Mouse (Mus musculus) small intestine, adult 2 months (tissue): ENCODE results near the gene Gm5431. TPM values are rescaled to one million over a fixed set of nuclear protein-coding genes. Genes with fewer than 3 reads are reported as not detected.

Experiments
- H3K27ac ChIP-seq: fragments of 200-500 bp; 2 replicates; pipeline ENCODE4 v1.5.1; 2012; ENCODE audit warnings: low read depth, low read length, control low read depth, inconsistent platforms; ENCODE audit not compliant: insufficient read depth
- H3K27me3 ChIP-seq: fragments of 200-500 bp; 2 replicates; pipeline ENCODE4 v1.6.1; 2012; ENCODE audit warnings: mild to moderate bottlenecking, moderate library complexity, low read length, inconsistent platforms; ENCODE audit not compliant: control insufficient read depth, insufficient read depth
- H3K36me3 ChIP-seq: fragments of 200-500 bp; 2 replicates; pipeline ENCODE4 v1.6.1; 2012; ENCODE audit warnings: mild to moderate bottlenecking, low read length, control low read depth, inconsistent platforms; ENCODE audit not compliant: control insufficient read depth, insufficient read depth
- H3K4me1 ChIP-seq: fragments of 200-500 bp; 2 replicates; pipeline ENCODE4 v1.6.1; 2012; ENCODE audit warnings: low read length, inconsistent platforms, mixed read lengths; ENCODE audit not compliant: control insufficient read depth, insufficient read depth, insufficient read length
- H3K4me3 ChIP-seq: fragments of 200-500 bp; 2 replicates; pipeline ENCODE4 v1.5.1; 2012; ENCODE audit warnings: low read depth, mild to moderate bottlenecking, control low read depth, inconsistent platforms, low read length, moderate library complexity
- CTCF ChIP-seq: fragments of 200-500 bp; IDR thresholded peaks from 2 replicates; pipeline ENCODE4 v1.5.1; 2012; ENCODE audit warnings: low read depth, mild to moderate bottlenecking, control low read depth, inconsistent platforms, low read length, moderate library complexity, mixed read lengths; ENCODE audit not compliant: insufficient replicate concordance, insufficient read length; ENCODE audit errors: extremely low read depth
- POLR2A ChIP-seq: fragments of 200-500 bp; IDR thresholded peaks from 2 replicates; pipeline ENCODE4 v1.6.1; 2012; ENCODE audit warnings: low read depth, mild to moderate bottlenecking, control low read depth, inconsistent platforms, low read length, moderate library complexity
- WGBS: fragments of 180-500 bp; shearing (Covaris S2); methylation state at CpG from one replicate; pipeline ENCODE4 v1.1.7; 2018; 5-methylcytosine and 5-hydroxymethylcytosine counted together
- polyA plus RNA-seq: library from polyadenylated mRNA; depleted of rRNA; stranded (reverse); fragments of >200 nt; gene quantifications from 2 replicates; pipeline ENCODE4 v1.2.3, GENCODE M21; 2012

Gene Gm5431
- polyA plus RNA-seq, 1 experiment: 3.1 TPM

GRCm38 (mm10) chr11:48869380-48870110 lies 32.5 kb downstream of the Gm5431 start:
- Histone ChIP-seq H3K4me3 (peak overlapping the region; percentile 64), H3K4me1 (peaks cover 14% of the 10 kb centered on the region; the same call in 1 of the 2 replicates), H3K36me3 (peaks cover 24% of the 10 kb centered on the region), H3K27me3 (no peaks in the 10 kb centered on the region), H3K27ac (peak overlapping the region; percentile 75)
- WGBS: 4% methylated on average over 7 of the region's 7 CpGs
- TF ChIP-seq POLR2A (no peak; the same call in 1 of the 2 replicates), CTCF (no peak)

GRCm38 (mm10) chr11:48866481-48866880 lies 35.5 kb downstream of the Gm5431 start:
- Histone ChIP-seq H3K36me3 (peaks cover 27% of the 10 kb centered on the region), H3K27ac (no peak overlapping the region), H3K4me3 (no peak overlapping the region), H3K4me1 (peaks cover 6% of the 10 kb centered on the region; the same call in 1 of the 2 replicates), H3K27me3 (no peaks in the 10 kb centered on the region)
- no peak for TF ChIP-seq POLR2A
- TF ChIP-seq CTCF: no peak
- 96% methylated on average over 9 of the region's 9 CpGs for WGBS

DNA sequence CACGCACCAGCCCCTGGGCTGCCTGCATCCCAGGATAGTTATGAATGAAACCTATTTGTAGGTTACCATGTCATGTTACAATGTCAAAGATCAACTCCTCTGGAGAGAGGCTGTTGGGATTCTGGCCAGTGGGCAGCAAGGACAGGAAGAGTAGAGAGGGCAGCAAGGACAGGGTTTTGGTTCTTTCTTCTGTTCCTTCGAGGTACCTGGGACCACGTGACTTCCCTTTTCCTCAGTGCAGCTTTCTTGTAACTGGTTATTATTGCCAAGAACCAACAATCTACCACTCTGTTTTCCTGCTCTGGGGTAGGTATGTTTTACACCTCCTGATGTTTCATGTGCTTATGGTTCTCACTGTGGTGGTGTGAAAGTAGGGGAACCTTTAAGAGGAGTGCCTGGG lies 38.2 kb downstream of the Gm5431 start:
- peaks cover 27% of the 10 kb centered on the region for H3K36me3 ChIP-seq
- no peak overlapping the region for H3K27ac ChIP-seq
- TF ChIP-seq POLR2A (no peak), CTCF (no peak)
- WGBS: 81% methylated on average over 3 of the region's 3 CpGs
- H3K27me3 ChIP-seq: no peaks in the 10 kb centered on the region; the same call in 1 of the 2 replicates
- no peak overlapping the region for H3K4me3 ChIP-seq
- H3K4me1 ChIP-seq: peaks cover 5% of the 10 kb centered on the region; the same call in 1 of the 2 replicates

DNA sequence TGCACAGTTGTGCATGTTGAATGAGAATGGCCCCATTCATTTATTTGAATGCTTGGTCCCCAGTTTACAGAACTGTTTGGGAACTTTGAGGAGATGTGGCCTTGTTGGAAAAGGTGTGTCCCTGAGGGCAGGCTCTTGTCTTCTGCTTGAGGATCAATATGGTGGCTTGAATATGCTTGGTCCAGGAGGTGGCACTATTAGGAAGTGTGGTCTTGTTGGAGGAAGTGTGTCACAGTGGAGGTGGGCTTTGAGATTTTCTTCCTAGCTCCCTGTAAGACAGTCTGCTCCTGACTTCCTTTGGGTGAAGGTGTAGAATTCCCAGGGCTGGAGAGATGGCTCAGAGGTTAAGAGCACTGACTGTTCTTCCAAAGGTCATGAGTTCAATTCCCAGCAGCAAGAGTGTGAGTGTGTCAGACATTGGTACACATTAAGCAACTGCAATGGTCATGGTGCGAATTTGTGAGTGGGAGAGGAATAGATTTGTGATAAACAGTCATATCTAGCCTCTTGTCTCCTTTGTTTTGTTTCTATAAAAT lies 39.2 kb downstream of the Gm5431 start:
- 81% methylated on average over 1 of the region's 1 CpGs for WGBS
- Histone ChIP-seq H3K4me3 (no peak overlapping the region), H3K27me3 (no peaks in the 10 kb centered on the region; the same call in 1 of the 2 replicates), H3K36me3 (peaks cover 27% of the 10 kb centered on the region), H3K4me1 (no peaks in the 10 kb centered on the region), H3K27ac (no peak overlapping the region)
- TF ChIP-seq POLR2A: no peak
- no peak for TF ChIP-seq CTCF

GRCm38 (mm10) chr11:48859014-48859413 lies 43.0 kb downstream of the Gm5431 start:
- peaks cover 2% of the 10 kb centered on the region; the same call in 1 of the 2 replicates for H3K36me3 ChIP-seq
- TF ChIP-seq CTCF (no peak), POLR2A (no peak)
- under 1% methylated on average over 6 of the region's 6 CpGs for WGBS
- H3K4me3 ChIP-seq: no peak overlapping the region
- peaks cover 8% of the 10 kb centered on the region for H3K4me1 ChIP-seq
- no peak overlapping the region for H3K27ac ChIP-seq
- H3K27me3 ChIP-seq: no peaks in the 10 kb centered on the region; the same call in 1 of the 2 replicates

DNA sequence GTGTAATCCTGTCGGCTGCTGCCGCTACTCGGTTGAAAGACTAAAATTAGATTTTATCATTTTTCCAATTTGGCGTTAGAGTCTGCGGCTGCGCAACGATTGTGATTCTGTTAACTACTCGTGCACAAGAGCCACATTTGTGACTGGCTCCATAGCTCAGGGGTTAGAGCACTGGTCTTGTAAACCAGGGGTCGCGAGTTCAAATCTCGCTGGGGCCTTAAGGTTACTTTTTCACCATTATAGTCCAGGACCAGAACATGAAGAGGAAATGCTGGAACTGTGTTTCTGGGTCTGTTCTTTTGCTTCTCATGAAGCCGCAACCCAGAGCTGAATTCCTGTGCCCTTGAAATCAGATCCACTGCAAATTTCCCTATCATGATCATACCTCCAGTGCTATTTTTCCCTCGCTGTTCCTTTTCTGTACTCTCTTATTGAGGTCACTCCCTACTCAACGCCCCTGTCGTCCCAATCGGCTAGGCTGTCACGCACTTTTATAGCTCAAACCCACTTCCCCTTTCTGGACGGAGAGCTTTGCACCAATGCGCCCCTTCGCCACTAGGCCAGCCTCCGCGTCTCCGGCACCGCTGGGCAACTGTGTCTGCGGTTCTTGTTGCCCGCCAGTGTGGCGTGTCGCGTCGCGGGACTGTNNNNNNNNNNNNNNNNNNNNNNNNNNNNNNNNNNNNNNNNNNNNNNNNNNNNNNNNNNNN lies 48.4 kb downstream of the Gm5431 start:
- peaks cover 10% of the 10 kb centered on the region for H3K4me1 ChIP-seq
- TF ChIP-seq CTCF (peak; percentile 36; the same call in 1 of the 2 replicates), POLR2A (no peak)
- no peaks in the 10 kb centered on the region for H3K36me3 ChIP-seq
- no peaks in the 10 kb centered on the region for H3K27me3 ChIP-seq
- peak overlapping the region; percentile 31; the same call in 1 of the 2 replicates for H3K27ac ChIP-seq
- H3K4me3 ChIP-seq: peak overlapping the region; percentile 60
- WGBS: 2% methylated on average over 31 of the region's 31 CpGs
